Mouse (Mus musculus): ENCODE data around the gene Acvr1.

DNA sequence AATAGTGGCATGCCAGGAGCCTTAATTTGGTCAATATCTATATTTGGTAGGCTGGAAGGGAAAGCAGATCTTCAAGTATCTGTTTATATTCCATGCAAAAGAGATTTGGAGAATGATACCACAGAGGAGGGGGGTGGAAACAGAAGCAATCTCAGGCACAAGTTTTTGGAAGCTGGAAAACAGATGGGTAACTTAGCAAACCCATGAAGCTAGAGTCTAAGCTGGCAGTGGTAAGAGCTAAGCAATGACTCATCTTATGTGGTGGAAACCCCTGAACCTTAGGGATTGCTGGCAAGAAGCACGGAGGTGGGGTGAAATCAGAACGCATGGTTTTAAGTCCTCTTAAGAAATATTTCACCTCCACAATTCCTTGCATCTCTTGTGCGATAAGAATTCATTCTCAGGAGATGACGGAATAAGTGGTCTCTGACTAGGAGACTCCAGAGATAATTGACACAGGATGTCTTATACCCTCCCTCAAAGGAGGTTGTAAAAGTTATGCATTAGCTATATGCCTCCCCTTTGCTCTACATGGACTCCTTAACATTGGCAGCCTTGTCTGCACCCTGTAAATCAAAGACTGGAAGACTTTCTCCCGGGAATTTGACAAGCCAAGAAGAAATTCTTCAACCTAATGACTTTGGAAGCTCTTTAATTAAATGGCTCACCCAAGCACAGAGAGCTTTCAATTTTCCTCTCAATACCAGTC lies 157.9 kb downstream of the Acvr1 start:
- TF ChIP-seq POLR2A (IDR thresholded peaks at IDR 0.05; ENCODE audit: insufficient read length, low read depth): no peak
- TF ChIP-seq USF1 (IDR thresholded peaks at IDR 0.05; ENCODE audit: low read depth): no peak
- TF ChIP-seq MYOD1 (IDR thresholded peaks at IDR 0.05; ENCODE audit: control insufficient read depth in 1 of 3, insufficient read length in 2 of 3, low read depth in 2 of 3): no peak
- no peak for TF ChIP-seq POLR2AphosphoS2 (IDR thresholded peaks at IDR 0.05; ENCODE audit: insufficient read length, low read depth)
- TF ChIP-seq E2F4 (IDR thresholded peaks at IDR 0.05; ENCODE audit: insufficient read depth): no peak
- no peak for TF ChIP-seq MAX (IDR thresholded peaks at IDR 0.05; ENCODE audit: low read depth)
- no peak for TF ChIP-seq MYOG (IDR thresholded peaks at IDR 0.05; ENCODE audit: control insufficient read depth in 1 of 3, insufficient read depth in 1 of 3, insufficient read length in 2 of 3, low read depth in 2 of 3)
- no peak for TF ChIP-seq REST (IDR thresholded peaks at IDR 0.05; ENCODE audit: insufficient read depth, insufficient read length)
- TF ChIP-seq SRF (IDR thresholded peaks at IDR 0.05; ENCODE audit: control insufficient read depth, insufficient read length, low read depth): no peak
